Mouse (Mus musculus): Measurements from ENCODE around the gene Ap5s1.

GRCm38 (mm10) chr2:131175286-131175944 lies 31.5 kb upstream of the Ap5s1 start:
- no peak for TF ChIP-seq CTCF (conservative IDR thresholded peaks at IDR 0.05; ENCODE audit: low read length)
- TF ChIP-seq NANOG (IDR thresholded peaks at IDR 0.05; ENCODE audit: borderline replicate concordance, low read length): no peak
